ENCODE assay signal across 16 mouse cellular contexts in the genomic region with DNA sequence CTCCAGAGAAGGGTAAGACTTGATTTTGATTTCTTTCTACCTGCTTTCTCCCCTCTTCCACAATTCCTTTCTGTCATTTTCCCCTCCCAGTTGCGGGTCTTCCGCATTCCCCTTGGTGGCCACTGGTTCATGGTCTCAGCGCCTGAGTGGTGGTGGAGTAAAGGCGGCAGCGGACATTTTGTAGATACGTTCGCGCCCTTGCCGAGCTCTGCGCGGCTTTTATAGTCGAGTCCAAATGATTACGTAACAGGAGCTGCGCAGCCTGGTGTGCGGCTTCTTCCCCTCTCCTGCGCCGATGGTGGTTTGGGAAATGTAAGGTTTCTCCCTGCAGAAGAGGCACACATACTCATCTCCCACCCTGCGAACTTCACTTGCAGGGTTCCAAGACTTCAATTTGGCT.
"Had no signal": no experiment of that assay in that cellular context is flagged by ENCODE, and none has a peak within 500 bp of the region (broad histone marks: within the 10 kb centered on the region; RNA-seq: fewer than 3 reads in every experiment).

No protein-coding gene starts in this region.

- H3K4me1 ChIP-seq: kidney, embryonic 15.5 days had no signal

- H3K27ac ChIP-seq: kidney, embryonic 15.5 days; left cerebral cortex, adult 2 months; liver, embryonic 13.5 days; stomach, postnatal 0 days had no signal

- H3K4me3 ChIP-seq: kidney, embryonic 15.5 days; left cerebral cortex, adult 2 months; liver, embryonic 13.5 days had no signal

- H3K27me3 ChIP-seq: liver, embryonic 13.5 days had no signal

- H3K9ac ChIP-seq: kidney, embryonic 15.5 days; liver, embryonic 13.5 days had no signal

- DNase-seq: kidney, adult 8-10 months; kidney, postnatal 10 days; kidney, postnatal 36 days; layer of hippocampus, postnatal 36 days; liver, embryonic 13.5 days; lung, adult 2 months; lung, postnatal 14 days; lung, postnatal 4 days; midbrain, embryonic 14.5 days; right cerebral cortex, adult 18-20 months; right cerebral cortex, postnatal 14 days; right cerebral cortex, postnatal 4 days; thymus, postnatal 25 days had no signal

- H3K9me3 ChIP-seq: kidney, embryonic 15.5 days; liver, embryonic 13.5 days had no signal
